ENCODE assay signal across 10 mouse cellular contexts in the genomic region with DNA sequence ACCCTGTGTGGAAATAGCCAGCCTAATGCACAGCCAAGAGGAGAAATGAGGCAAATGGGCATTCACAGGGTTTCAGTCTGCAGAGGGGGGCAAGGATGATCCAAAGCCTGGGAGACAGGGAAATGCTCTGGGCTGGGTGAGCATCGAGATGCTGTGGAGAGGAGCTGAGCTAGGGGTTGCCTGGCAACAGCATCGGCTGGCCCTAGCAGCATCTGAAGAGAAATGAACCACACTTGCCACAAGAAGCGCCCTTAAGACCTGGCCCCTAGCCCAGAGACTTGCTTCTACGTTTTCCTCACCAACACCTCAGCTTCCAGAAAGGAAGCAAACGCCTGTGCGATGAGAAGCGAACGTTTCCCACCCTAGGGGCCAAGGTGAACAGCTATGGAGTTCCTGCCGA. TPM values are rescaled to one million over a fixed set of nuclear protein-coding genes. Genes with fewer than 3 reads are reported as not detected.
A peak's percentile ranks its signal among the peaks of the same experiment; 100 is the strongest.
DNase-seq lines count a peak whose midpoint lies in the region; ATAC-seq lines count a peak whose summit lies in the region.
"Had no signal": no experiment of that assay in that cellular context is flagged by ENCODE, and none has a peak within 500 bp of the region (broad histone marks: within the 10 kb centered on the region; RNA-seq: fewer than 3 reads in every experiment).

No protein-coding gene starts in this region.

- peaks cover 30% of the 10 kb centered on the region for H3K27me3 ChIP-seq in hindbrain, embryonic 13.5 days
- H3K27me3 ChIP-seq in hindbrain, embryonic 11.5 days (ENCODE audit: control insufficient read depth, insufficient read depth, low read length), result peaks cover 10% of the 10 kb centered on the region; the same call in 1 of the 2 replicates
- 0 out of 2 replicates have a peak, but pooled peaks cover 8% of the 10 kb centered on the region for H3K27me3 ChIP-seq in midbrain, embryonic 14.5 days (ENCODE audit: control insufficient read depth, insufficient read depth, low read length)

- 45% methylated on average over 9 of the region's 9 CpGs for WGBS in hindbrain, embryonic 13.5 days
- 52% methylated on average over 9 of the region's 9 CpGs for WGBS in hindbrain, embryonic 11.5 days
- WGBS in midbrain, embryonic 14.5 days, result 40% methylated on average over 9 of the region's 9 CpGs

- no peaks in the 10 kb centered on the region for H3K9me3 ChIP-seq in hindbrain, embryonic 13.5 days
- H3K9me3 ChIP-seq in hindbrain, embryonic 11.5 days (ENCODE audit: control insufficient read depth, low read length), result no peaks in the 10 kb centered on the region
- no peaks in the 10 kb centered on the region for H3K9me3 ChIP-seq in midbrain, embryonic 14.5 days (ENCODE audit: control insufficient read depth, low read length)
- H3K9me3 ChIP-seq: stomach, embryonic 15.5 days had no signal

- no peak overlapping the region for H3K4me3 ChIP-seq in hindbrain, embryonic 13.5 days
- no peak overlapping the region for H3K4me3 ChIP-seq in hindbrain, embryonic 11.5 days (ENCODE audit: low read depth, low read length)
- no peak overlapping the region for H3K4me3 ChIP-seq in midbrain, embryonic 14.5 days (replicated peaks; ENCODE audit: low read depth, low read length)
- H3K4me3 ChIP-seq: stomach, embryonic 15.5 days had no signal

- H3K9ac ChIP-seq in hindbrain, embryonic 13.5 days, result peak overlapping the region; percentile 29; the same call in 1 of the 2 replicates
- H3K9ac ChIP-seq in hindbrain, embryonic 11.5 days (ENCODE audit: low read depth, low read length), result no peak overlapping the region
- no peak overlapping the region; the same call in 1 of the 2 replicates for H3K9ac ChIP-seq in midbrain, embryonic 14.5 days (replicated peaks; ENCODE audit: low read length)
- H3K9ac ChIP-seq: stomach, embryonic 15.5 days had no signal

- no peak overlapping the region; the same call in 1 of the 2 replicates for H3K27ac ChIP-seq in hindbrain, embryonic 13.5 days
- H3K27ac ChIP-seq in hindbrain, embryonic 11.5 days (ENCODE audit: low read depth, low read length), result no peak overlapping the region
- H3K27ac ChIP-seq in midbrain, embryonic 14.5 days (replicated peaks; ENCODE audit: low read depth, low read length), result peak overlapping the region; percentile 26; the same call in 1 of the 2 replicates
- H3K27ac ChIP-seq: stomach, embryonic 15.5 days had no signal

- DNase-seq in hindbrain, embryonic 11.5 days (ENCODE audit: low spot score), result no peak
- DNase-seq in retina, postnatal 1 day, result peak; percentile 73
- DNase-seq in retina, embryonic 14.5 days (ENCODE audit: low spot score), result no peak
- DNase-seq in midbrain, embryonic 14.5 days, result peak; percentile 75
- no peak for DNase-seq in heart, adult 11 months
- DNase-seq in adrenal gland, postnatal 36 days, result no peak
- no peak for DNase-seq in kidney, postnatal 14 days
- DNase-seq: thymus, postnatal 36 days had no signal

- H3K4me2 ChIP-seq in hindbrain, embryonic 13.5 days, result no peak overlapping the region; the same call in 1 of the 2 replicates
- H3K4me2 ChIP-seq in hindbrain, embryonic 11.5 days (replicated peaks; ENCODE audit: low read depth, low read length), result no peak overlapping the region
- H3K4me2 ChIP-seq in midbrain, embryonic 14.5 days (ENCODE audit: low read length), result no peak overlapping the region
- H3K4me2 ChIP-seq: stomach, embryonic 15.5 days had no signal

- peaks cover 26% of the 10 kb centered on the region for H3K4me1 ChIP-seq in hindbrain, embryonic 13.5 days (replicated peaks)
- peaks cover 3% of the 10 kb centered on the region for H3K4me1 ChIP-seq in hindbrain, embryonic 11.5 days (replicated peaks; ENCODE audit: control insufficient read depth, insufficient read depth, low read length)
- peaks cover 13% of the 10 kb centered on the region for H3K4me1 ChIP-seq in midbrain, embryonic 14.5 days (ENCODE audit: control insufficient read depth, insufficient read depth, low read length)

- no peaks in the 10 kb centered on the region for H3K36me3 ChIP-seq in hindbrain, embryonic 13.5 days
- no peaks in the 10 kb centered on the region for H3K36me3 ChIP-seq in hindbrain, embryonic 11.5 days (ENCODE audit: control insufficient read depth, insufficient read depth, low read length)
- H3K36me3 ChIP-seq in midbrain, embryonic 14.5 days (ENCODE audit: control insufficient read depth, insufficient read depth, low read length), result no peaks in the 10 kb centered on the region
- H3K36me3 ChIP-seq: stomach, embryonic 15.5 days had no signal

- ATAC-seq in hindbrain, embryonic 13.5 days (ENCODE audit: low FRiP score), result peak; percentile 53
- no peak for ATAC-seq in hindbrain, embryonic 11.5 days (ENCODE audit: low FRiP score)
- no peak for ATAC-seq in midbrain, embryonic 14.5 days (ENCODE audit: low FRiP score, low TSS enrichment)

RNA-seq across cellular contexts. Expression of a gene that starts 11.9 kb away (rescaled TPM):
- 917 and 923 TPM in 2 replicates for polyA plus RNA-seq in hindbrain, embryonic 13.5 days (2015; fragmentation: Nextera tagmentation; extraction: Ambion mirVana)
- polyA plus RNA-seq in hindbrain, embryonic 11.5 days (2014; fragmentation: Nextera tagmentation; extraction: Ambion mirVana), result 1,024 and 1,073 TPM in 2 replicates
- 935 and 1,231 TPM in 2 replicates for polyA plus RNA-seq in midbrain, embryonic 14.5 days (2014; fragmentation: Nextera tagmentation; extraction: Ambion mirVana)
- total RNA-seq in adrenal gland, postnatal 36 days (2021), result 1,000 to 10,000 TPM; 2,143 to 2,265 TPM

RNA-seq across cellular contexts. Expression of a gene that starts 44.1 kb away (rescaled TPM):
- 18.6 and 22.2 TPM in 2 replicates for polyA plus RNA-seq in hindbrain, embryonic 13.5 days (2015; fragmentation: Nextera tagmentation; extraction: Ambion mirVana)
- 97.2 and 100 TPM in 2 replicates for polyA plus RNA-seq in hindbrain, embryonic 11.5 days (2014; fragmentation: Nextera tagmentation; extraction: Ambion mirVana)
- 9.6 and 26.3 TPM in 2 replicates for polyA plus RNA-seq in midbrain, embryonic 14.5 days (2014; fragmentation: Nextera tagmentation; extraction: Ambion mirVana)
- total RNA-seq in adrenal gland, postnatal 36 days (2021), result 1 to 10 TPM; 5.5 to 8.5 TPM

Comparison
In these comparisons a context has a peak if more than half of its experiments do, and no peak if none do; other contexts are left out.
1. DNase-seq: peak in retina, postnatal 1 day (single experiment) and midbrain, embryonic 14.5 days (single experiment); none in hindbrain, embryonic 11.5 days (single experiment), retina, embryonic 14.5 days (single experiment), heart, adult 11 months (single experiment), adrenal gland, postnatal 36 days (0 of 2) and kidney, postnatal 14 days (single experiment).